Mouse (Mus musculus) kidney, postnatal 36 days (tissue): ENCODE measurements around the gene Gimap1.

Source experiments
- DNase-seq, 2 experiments: peaks; one replicate each; pipeline ENCODE4 v3.0.0; 2021 to 2022; ENCODE audit warnings: mixed read lengths in 2 of 2

Gene Gimap1

GRCm38 (mm10) chr6:48738961-48739779 lies at the start of gene Gimap1:
Gimap1 (plus strand) TSS chr6:48739054.
- DNase-seq: peak; percentile 57 to 67

GRCm38 (mm10) chr6:48689320-48689719 lies 49.5 kb upstream of the Gimap1 start:
- DNase-seq: no peak

DNA sequence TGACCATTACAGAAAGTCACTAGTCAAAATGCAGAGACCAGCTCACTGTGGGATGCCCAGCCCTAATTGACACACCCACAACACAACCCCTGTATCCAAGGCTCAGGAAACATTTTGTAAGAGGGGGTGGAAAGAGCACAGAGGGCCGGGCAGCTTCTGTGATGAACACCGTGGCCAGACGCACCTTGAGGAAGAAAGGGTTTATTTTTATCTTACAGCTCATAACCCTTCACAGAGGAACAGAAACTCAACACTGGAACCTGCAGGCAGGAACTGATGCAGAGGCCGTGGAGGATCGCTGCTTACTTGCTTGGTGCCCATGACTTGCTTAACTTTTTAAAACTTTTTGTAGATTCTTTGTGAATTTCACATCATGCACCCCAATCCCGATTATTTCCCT lies 45.9 kb upstream of the Gimap1 start:
- no peak for DNase-seq

- DNase-seq: no peak
Observed at GRCm38 (mm10) chr6:48696830-48697554, 41.9 kb upstream of the Gimap1 start.

- no peak for DNase-seq
Observed at GRCm38 (mm10) chr6:48697555-48697930, 41.3 kb upstream of the Gimap1 start.

GRCm38 (mm10) chr6:48698066-48698856 lies 40.6 kb upstream of the Gimap1 start:
- no peak for DNase-seq

DNA sequence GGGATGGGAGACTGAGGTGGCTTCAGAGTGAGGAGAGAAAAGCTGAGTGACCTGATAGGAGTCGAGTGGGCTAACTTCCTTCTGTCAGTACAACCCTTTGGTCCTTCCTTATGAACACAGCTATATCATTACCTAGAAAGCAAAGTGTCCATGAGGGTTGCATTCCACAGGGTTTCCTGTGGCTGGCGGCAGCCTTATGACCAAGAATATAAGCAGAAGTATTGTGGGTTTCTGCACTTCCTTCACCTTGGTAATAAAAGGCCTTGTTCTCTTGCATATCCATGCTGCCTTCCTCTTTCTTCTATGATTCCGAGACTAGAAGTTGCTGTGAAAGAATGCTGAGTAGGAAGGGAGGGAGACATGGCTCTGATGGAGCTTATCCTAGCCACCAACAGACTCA lies 40.0 kb upstream of the Gimap1 start:
- DNase-seq: no peak

- peak in 1 of 2 experiments; percentile 72 for DNase-seq
Observed at GRCm38 (mm10) chr6:48700251-48701075, 38.4 kb upstream of the Gimap1 start.

DNA sequence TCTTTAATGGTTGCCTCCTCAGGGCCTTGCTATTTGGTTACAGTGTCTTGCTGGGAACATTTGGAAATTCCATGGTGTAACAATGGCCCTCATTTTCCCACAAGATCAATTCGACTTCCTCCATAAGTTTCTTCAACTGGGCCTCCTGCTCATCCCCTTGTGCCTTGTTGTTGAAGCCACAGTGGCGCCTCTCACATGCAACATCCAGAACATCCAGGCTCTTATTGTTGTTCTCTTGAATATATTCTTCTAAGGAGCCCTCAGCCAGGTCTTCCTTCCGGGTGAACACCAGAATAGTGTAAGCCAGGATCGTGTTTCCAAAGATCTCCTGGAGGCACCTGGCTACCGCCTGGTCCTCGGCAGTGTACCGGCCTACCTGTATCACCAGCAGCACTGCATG lies 36.7 kb upstream of the Gimap1 start:
- DNase-seq: peak in 1 of 2 experiments; percentile 2

DNA sequence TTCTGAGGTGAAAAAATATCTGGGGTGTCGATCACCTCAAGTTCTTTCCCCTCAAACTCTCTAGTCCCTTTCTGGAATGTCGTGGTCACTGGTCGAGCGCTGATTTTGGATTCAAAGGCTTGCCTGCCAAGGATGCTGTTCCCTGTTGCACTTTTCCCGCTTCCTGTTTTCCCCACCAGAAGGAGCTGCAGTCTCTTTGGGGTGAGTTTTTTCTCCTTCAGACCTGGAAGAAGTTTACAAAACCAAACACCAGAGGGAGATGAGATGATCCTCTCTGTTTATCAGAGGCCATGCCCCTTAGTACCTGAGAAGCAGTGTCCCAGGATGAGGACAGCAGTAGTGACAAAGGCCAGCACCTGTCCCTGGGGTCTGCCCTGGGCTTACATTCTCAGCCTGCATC lies 36.3 kb upstream of the Gimap1 start:
- no peak for DNase-seq

DNA sequence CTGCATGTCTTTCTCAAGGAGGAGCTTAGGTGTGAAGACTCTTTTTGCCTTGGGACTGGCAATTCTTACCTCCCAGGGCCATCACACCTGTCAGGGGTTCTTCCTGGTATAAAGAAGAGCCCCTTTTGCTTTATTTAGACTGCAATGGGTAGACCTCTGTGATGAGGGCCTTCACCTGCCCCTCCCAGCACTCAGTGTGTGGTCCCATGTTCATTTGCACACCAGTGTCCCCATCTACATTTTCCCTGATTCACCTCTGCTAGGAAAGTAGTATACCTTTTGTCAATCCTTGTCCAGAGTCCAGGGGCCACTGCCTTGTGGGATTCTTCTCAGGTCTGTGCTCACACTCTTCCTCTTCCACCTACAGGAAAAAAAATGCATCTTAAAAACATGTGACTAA lies 34.7 kb upstream of the Gimap1 start:
- DNase-seq: no peak

DNA sequence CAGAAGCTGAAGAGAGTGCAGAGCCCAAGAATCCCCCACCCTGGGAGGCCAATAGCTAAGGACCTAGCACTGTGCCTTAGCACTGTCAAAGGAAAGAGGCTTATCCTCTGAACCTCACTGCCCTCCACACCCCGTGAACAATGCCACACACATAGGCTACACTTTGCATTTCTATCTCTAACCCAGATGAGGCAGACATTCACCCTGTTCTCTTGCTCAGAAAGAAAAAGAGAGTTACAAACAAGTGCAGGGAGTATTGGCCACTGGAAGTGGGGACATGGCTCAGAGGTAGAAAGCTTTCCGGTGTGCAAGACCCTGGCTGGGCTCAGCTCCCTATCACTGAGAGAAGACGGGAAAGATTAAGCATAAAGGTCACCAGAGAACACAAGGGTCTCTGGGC lies 32.7 kb upstream of the Gimap1 start:
- peak in 1 of 2 experiments; percentile 5 for DNase-seq

DNA sequence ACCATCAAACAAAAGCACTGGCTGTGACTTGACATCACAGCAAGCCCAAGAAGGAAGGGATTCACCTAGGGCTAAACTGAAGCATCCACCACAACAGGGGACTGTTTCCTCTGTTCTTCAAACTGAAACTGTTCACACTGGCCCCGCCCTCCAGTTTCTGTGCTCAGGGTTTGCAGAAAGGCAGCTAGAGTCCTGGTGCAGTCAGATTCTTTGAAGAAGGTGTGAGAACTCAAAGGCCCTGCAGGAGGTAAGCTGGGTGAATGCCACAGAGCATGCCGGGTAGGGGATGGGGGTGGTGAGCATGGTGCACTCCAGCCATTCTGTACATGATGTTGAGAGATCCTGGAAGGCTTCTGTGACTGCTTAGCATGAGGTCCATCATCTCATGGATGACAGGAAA lies 20.4 kb upstream of the Gimap1 start, which contains the start of the genes Gm28053 and Gimap7:
TSS of gene Gm28053 (plus strand) at position 153 of the 400 bp plus-strand sequence.
TSS of gene Gimap7 (plus strand) at position 167 of the 400 bp plus-strand sequence.
- DNase-seq: no peak

GRCm38 (mm10) chr6:48720326-48720725 lies 18.5 kb upstream of the Gimap1 start:
- no peak for DNase-seq

DNA sequence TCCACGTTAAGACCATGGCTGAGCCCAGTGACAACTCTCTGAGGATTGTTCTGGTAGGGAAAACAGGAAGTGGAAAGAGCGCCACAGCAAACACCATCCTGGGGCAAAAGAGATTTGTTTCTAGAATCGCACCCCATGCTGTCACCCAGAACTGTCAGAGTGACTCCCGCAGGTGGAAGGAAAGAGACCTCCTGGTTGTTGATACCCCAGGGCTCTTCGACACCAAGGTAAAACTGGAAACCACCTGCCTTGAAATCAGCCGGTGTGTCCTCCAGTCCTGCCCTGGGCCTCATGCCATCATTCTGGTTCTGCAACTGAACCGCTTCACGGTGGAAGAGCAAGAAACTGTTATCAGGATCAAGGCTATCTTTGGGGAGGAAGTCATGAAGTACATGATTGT lies 15.4 kb upstream of the Gimap1 start:
- no peak for DNase-seq

GRCm38 (mm10) chr6:48725476-48725875 lies 13.4 kb upstream of the Gimap1 start:
- DNase-seq: peak; percentile 88 to 97

- DNase-seq: no peak
Observed at GRCm38 (mm10) chr6:48727761-48728160, 11.1 kb upstream of the Gimap1 start.

GRCm38 (mm10) chr6:48732864-48733304 lies 6.0 kb upstream of the Gimap1 start:
- DNase-seq: no peak

DNA sequence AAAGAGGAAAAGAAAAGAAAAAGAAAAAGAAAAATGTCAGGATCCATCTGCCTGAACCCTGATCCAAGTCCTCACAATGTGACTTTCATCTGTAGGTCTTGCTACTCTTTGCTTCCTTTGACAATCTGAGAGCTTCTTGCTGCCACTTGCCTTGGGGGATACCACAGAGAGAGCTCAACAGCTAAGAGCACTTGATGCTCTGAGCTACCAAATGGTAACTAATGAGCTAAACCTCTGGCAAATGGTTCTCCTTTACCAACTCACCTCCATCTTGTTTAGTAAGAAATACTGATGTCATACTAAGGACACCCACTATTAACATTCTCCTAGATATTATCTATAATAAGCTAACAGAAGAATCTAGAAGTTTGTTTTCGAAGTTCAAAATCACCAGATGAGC lies 5.2 kb upstream of the Gimap1 start:
- no peak for DNase-seq

DNA sequence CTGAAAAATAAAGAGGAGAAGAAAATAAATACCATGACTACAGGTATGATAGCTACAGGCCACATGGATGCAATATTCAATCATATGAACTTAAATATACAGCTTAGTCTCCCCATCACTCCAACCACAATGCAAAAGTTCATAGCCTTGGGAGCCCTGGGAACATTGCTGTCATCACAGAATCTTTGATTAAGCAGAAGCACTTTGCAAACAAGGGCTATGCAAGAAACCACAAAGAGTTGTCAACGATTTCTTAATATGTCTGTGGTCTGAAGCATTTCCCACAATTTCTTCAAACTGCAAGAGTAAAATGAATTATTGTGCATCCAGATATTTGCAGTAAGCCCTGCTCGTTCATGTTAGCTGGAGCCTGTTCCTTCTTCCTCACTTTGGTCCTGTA lies 1.8 kb upstream of the Gimap1 start:
- no peak for DNase-seq

- DNase-seq: peak in 1 of 2 experiments; percentile 32
Observed at GRCm38 (mm10) chr6:48737688-48738087, 1.2 kb upstream of the Gimap1 start.

DNA sequence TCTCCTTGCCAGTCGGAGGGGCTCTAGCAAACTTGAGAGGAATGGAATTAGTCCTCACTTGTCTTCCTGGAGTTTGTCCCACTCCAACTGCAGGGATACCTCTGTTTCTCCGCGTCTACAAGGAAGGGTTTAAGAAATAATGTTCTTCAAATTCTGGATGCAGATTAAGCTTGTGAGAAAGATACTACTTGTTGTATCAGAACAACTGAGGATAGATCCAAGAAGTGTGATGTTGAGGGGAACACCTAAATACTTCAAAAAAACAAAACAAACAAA lies 864 bp downstream of the Gimap1 start:
- no peak for DNase-seq
